Mouse (Mus musculus) kidney, adult 2 months (tissue): ENCODE measurements at regions not wholly inside any gene's neighbourhood (a gene's known extent, or its start where the extent isn't known, plus 50 kb on each side); places are given as distances from the start of the nearest gene placed in this dataset.

Experiments used
- DNase-seq: peaks from one replicate; pipeline ENCODE4 v3.0.0; 2021
- H3K27ac ChIP-seq: fragments of 200-500 bp; 2 replicates; pipeline ENCODE4 v1.5.1; 2012; ENCODE audit warnings: low read depth, low read length, control low read depth, inconsistent platforms; ENCODE audit not compliant: insufficient read depth
- H3K27me3 ChIP-seq: fragments of 200-500 bp; replicated peaks from 2 replicates; pipeline ENCODE4 v1.6.1; 2012; ENCODE audit warnings: mild to moderate bottlenecking, moderate library complexity, low read length, inconsistent platforms; ENCODE audit not compliant: control insufficient read depth, insufficient read depth
- H3K36me3 ChIP-seq: fragments of 200-500 bp; 2 replicates; pipeline ENCODE4 v1.6.1; 2012; ENCODE audit warnings: mild to moderate bottlenecking, moderate library complexity, low read length, inconsistent platforms; ENCODE audit not compliant: control insufficient read depth, insufficient read depth
- H3K4me1 ChIP-seq: fragments of 200-500 bp; 2 replicates; pipeline ENCODE4 v1.6.1; 2011; ENCODE audit warnings: low read length; ENCODE audit not compliant: control insufficient read depth, insufficient read depth
- H3K4me3 ChIP-seq: fragments of 200-500 bp; 2 replicates; pipeline ENCODE4 v1.5.1; 2011; ENCODE audit warnings: mild to moderate bottlenecking, low read depth, low read length, control low read depth; ENCODE audit not compliant: insufficient read depth
- CTCF ChIP-seq: fragments of 200-500 bp; conservative IDR thresholded peaks from 2 replicates; pipeline ENCODE4 v1.5.1; 2011; ENCODE audit warnings: low read depth, mild to moderate bottlenecking, control low read depth, low read length, moderate library complexity, mixed read lengths; ENCODE audit not compliant: insufficient read depth, insufficient read length
- POLR2A ChIP-seq: fragments of 200-500 bp; IDR thresholded peaks from one replicate; pipeline ENCODE4 v1.6.1; 2011; ENCODE audit warnings: low read depth, low read length, control low read depth
- WGBS: fragments of 180-500 bp; shearing (Covaris S2); methylation state at CpG from one replicate; pipeline ENCODE4 v1.1.7; 2018; 5-methylcytosine and 5-hydroxymethylcytosine counted together

GRCm38 (mm10) chr12:64736008-64736663, 181.6 kb upstream of the Gm527 start:
- peak; percentile 78 for DNase-seq
- no peak; the same call in 1 of the 2 replicates for TF ChIP-seq CTCF
- TF ChIP-seq POLR2A: no peak
- H3K27ac ChIP-seq: peak overlapping the region; percentile 68
- H3K4me3 ChIP-seq: no peak overlapping the region
- no peaks in the 10 kb centered on the region for H3K36me3 ChIP-seq
- no peaks in the 10 kb centered on the region for H3K27me3 ChIP-seq
- peaks cover 9% of the 10 kb centered on the region; the same call in 1 of the 2 replicates for H3K4me1 ChIP-seq
- WGBS: 22% methylated on average over 1 of the region's 1 CpGs

GRCm38 (mm10) chr12:64703419-64703818, 214.3 kb upstream of the Gm527 start:
- 89% methylated on average over 5 of the region's 5 CpGs for WGBS
- no peaks in the 10 kb centered on the region for H3K36me3 ChIP-seq
- no peaks in the 10 kb centered on the region for H3K4me1 ChIP-seq
- TF ChIP-seq POLR2A (no peak), CTCF (no peak)
- H3K27me3 ChIP-seq: no peaks in the 10 kb centered on the region
- no peak overlapping the region for H3K4me3 ChIP-seq
- no peak overlapping the region for H3K27ac ChIP-seq
- no peak for DNase-seq

DNA sequence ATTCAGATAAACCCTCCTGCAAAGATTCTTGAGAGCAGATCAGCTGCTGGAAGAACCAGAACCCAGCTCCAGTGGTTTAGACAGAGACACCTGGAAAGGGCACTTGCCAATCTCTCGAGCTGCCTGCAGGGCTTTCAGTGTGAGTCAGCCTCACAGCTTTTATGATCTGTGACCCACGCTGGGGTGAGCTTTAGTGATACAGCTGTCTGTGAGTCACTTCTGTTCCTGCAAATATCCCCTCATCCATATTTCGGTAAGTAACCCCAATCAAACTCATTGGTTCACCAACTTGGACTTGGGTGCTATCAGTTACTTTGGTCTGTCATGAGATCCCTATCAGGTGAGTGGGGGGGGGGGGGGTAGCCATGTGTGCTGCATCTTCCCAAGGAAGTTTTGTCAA, 216.6 kb upstream of the Gm527 start:
- Histone ChIP-seq H3K36me3 (no peaks in the 10 kb centered on the region), H3K4me1 (no peaks in the 10 kb centered on the region), H3K27ac (no peak overlapping the region), H3K27me3 (no peaks in the 10 kb centered on the region), H3K4me3 (no peak overlapping the region)
- no peak for DNase-seq
- TF ChIP-seq CTCF: no peak
- WGBS: 61% methylated on average over 3 of the region's 3 CpGs

DNA sequence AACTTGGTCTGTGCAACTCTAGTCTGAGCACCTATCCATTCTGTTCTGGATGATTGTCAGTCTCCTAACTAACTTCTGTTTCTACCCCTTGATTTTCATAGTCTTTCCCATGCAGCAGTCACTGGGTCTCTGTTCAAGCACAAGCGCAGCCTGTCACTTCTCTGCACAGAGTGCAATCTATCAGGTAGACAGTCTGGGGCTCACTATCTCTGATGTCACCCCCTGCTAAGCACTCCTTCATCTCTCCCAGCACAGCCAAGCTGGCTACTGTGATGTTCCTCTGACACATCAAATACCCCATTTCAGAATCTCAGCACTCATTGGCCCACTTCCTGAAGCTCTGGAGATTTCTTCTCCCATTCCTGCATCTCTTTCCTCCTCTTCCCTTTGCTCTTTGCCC, 220.9 kb upstream of the Fscb start:
- H3K4me3 ChIP-seq: no peak overlapping the region
- no peak for DNase-seq
- H3K27me3 ChIP-seq: no peaks in the 10 kb centered on the region
- H3K36me3 ChIP-seq: no peaks in the 10 kb centered on the region
- 86% methylated on average over 1 of the region's 1 CpGs for WGBS
- TF ChIP-seq CTCF (no peak), POLR2A (no peak)
- no peaks in the 10 kb centered on the region for H3K4me1 ChIP-seq
- no peak overlapping the region for H3K27ac ChIP-seq

GRCm38 (mm10) chr12:64692196-64693169, 218.0 kb upstream of the Fscb start:
- 16% methylated on average over 10 of the region's 10 CpGs for WGBS

GRCm38 (mm10) chr12:64689642-64690041, 215.2 kb upstream of the Fscb start:
- DNase-seq: no peak
- no peaks in the 10 kb centered on the region for H3K27me3 ChIP-seq
- H3K4me3 ChIP-seq: no peak overlapping the region
- no peak for TF ChIP-seq POLR2A
- no peak for TF ChIP-seq CTCF
- H3K36me3 ChIP-seq: no peaks in the 10 kb centered on the region
- no peak overlapping the region for H3K27ac ChIP-seq
- no peaks in the 10 kb centered on the region for H3K4me1 ChIP-seq

More at GRCm38 (mm10) chr12:64692196-64693169, 218.0 kb upstream of the Fscb start:
- no peaks in the 10 kb centered on the region for H3K36me3 ChIP-seq
- TF ChIP-seq POLR2A (no peak), CTCF (no peak)
- no peak overlapping the region for H3K27ac ChIP-seq
- H3K27me3 ChIP-seq: no peaks in the 10 kb centered on the region
- H3K4me1 ChIP-seq: no peaks in the 10 kb centered on the region
- no peak overlapping the region for H3K4me3 ChIP-seq
- no peak for DNase-seq

GRCm38 (mm10) chr12:64688618-64689017, 214.1 kb upstream of the Fscb start:
- TF ChIP-seq CTCF (no peak), POLR2A (no peak)
- no peaks in the 10 kb centered on the region for H3K27me3 ChIP-seq
- no peak overlapping the region for H3K27ac ChIP-seq
- H3K4me3 ChIP-seq: no peak overlapping the region
- no peak for DNase-seq
- no peaks in the 10 kb centered on the region for H3K4me1 ChIP-seq
- no peaks in the 10 kb centered on the region for H3K36me3 ChIP-seq
- WGBS: 79% methylated on average over 1 of the region's 1 CpGs
